Mouse (Mus musculus): ENCODE data around the gene Fxyd1.
A peak's percentile ranks its signal among the peaks of the same experiment; 100 is the strongest.

Gene Fxyd1

DNA sequence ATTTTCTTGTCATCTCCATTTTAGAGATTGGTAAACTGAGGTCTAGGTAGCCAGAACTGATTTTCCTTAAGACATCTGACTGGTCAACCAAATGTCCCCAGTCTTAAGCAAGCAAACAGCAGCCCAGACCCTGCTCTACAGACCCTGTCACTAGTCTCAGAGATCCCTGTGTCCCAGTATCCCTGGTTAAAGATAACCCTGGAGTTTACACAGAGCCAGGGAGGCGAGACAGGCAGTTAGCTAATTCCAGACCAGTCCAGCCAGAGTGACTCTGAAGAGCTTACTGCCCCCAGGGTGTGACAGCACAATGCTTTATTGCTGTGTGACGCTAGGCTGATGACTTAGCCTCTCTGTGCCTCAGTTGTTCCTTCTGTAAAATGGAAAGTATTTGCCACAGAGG is at the start of gene Fxyd1:
Fxyd1 (minus strand) TSS at position 129 of the 400 bp plus-strand sequence.
- no peak for DNase-seq (ENCODE audit: low spot score in 2 of 2)

DNA sequence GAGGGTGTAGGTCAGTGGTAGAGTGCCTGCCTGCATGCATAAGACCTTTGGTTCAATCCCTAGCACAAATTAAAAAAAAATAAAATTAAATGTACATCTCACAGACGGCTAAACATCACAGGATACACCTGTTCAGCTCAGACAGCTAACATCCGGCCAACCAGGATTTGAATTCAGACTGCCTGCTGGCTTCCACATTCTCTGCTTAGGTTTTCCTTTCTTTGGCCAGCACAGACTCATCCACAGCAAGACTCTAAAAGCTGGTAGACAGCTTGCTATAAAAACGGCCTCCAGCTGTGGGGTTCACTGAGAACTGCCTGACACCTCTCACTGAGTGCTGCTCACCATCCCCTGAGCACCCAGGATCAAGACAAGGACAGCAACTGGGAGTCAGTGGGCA is 49.2 kb upstream of the Fxyd1 start:
- no peak for DNase-seq (ENCODE audit: low spot score in 2 of 2)

DNA sequence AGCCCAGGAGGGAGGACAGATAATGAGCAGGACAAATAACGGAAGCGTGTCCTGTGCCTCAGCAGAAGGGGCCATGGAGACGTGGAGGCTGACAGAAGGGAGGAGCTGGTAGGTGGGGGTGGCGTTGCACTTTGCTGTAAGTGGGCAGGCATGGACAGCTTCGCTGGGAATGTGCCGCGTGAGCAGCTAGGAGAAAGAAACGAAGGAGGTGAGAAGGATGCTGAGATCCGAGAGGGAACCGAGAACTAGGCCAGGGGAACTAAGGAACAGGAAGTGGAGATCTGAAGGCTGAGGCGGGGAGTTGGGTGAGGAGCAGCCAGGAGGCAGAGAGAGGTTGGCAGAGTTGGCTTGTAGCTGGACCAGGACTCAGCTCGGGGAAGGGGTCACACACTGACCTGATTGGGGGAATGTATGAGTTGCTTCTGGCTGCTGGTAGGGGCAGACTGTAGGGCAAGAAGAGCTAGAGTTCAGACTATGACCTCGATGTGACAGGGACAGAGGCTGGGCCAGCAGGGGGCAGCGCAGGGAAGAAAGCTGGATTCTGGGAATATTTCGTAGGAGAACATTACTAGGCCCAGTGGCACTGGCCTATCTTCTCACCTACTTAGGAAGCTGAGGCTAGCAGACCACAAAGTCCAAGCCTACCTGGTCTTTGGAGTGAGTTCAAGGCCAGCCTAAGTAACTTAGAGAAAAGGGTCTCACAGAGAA is 48.2 kb upstream of the Fxyd1 start:
- peak; percentile 68 to 77 for DNase-seq (ENCODE audit: low spot score in 2 of 2)

DNA sequence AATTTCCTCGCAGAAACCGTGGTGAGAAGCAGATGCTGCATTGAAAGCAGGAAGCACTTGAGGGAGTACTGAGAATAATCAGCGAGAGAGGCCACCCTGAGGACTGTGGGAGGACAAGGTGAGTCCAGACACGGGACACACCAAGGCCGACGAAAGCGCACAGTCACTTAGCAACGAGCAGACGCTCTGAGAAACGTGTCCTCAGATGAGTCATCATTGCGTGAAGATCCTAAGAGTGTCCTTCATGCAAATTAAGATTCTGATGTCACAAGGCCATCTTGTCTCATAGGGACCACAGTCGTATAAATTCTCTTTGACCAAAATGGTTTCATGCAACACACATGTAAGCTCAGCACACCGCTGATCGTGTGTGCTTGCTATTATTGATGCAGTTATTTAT is 43.8 kb upstream of the Fxyd1 start:
- no peak for DNase-seq (ENCODE audit: low spot score in 2 of 2)

DNA sequence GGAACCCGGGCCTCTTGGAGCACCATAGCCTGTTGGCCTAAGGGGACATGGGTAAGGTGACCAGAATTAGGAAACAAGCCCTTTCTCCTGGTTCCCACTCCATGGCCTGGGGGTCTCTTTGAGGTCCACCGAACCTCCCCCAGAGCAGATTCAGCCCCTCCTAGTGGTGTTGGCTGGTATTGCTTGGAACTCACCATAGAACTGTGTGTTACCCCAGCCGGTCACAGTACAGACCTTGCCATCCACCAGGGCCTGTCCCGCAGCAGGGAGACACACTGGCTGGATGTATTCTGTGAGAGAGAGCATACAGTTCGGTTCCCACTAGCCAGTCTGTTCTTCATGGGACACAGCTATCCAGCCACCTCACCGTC is 42.6 kb upstream of the Fxyd1 start:
- DNase-seq (ENCODE audit: low spot score in 2 of 2): no peak

DNA sequence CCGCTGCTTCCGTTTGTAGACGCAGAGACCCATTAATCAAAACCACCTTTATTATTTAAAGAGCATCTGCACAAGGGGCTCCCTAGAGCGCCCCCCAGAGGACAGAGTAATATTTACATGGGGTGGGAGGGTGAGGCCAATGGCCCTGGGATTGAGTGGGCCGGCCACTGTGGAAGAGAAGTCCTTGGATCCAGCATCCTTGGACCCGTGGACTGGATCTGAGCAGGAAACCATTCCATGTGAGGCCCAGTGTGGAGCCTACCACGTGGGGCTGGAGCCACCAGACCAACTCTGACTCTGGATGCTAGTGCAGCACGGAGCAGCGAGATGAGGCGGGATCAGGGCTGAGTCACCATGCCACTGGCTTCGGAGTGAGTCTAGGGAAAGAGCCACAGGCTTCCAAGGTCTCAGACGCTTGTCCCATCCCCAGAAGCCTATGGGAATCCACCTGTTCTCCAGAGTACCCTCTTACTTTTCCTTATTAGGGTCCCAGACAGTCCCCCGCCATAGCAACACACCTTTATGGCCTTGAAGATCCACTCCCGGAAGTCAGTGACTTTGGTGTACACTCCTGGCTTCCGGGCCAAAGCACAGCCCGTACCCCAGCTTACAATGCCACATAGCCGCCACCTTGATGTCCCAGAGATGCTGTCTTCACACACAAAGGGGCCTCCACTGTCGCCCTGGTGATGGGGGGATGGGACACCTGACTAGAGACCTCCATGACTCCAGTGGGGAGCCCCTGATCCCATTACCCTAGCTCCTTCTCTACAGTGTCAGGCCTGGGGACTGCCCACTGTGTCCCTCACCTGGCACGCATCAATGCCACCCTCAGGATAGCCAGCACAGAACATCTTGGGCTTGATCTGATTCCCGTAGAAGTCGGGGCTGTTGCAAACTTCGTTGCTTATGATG is 42.0 kb upstream of the Fxyd1 start:
- no peak for DNase-seq (ENCODE audit: low spot score in 2 of 2)

DNA sequence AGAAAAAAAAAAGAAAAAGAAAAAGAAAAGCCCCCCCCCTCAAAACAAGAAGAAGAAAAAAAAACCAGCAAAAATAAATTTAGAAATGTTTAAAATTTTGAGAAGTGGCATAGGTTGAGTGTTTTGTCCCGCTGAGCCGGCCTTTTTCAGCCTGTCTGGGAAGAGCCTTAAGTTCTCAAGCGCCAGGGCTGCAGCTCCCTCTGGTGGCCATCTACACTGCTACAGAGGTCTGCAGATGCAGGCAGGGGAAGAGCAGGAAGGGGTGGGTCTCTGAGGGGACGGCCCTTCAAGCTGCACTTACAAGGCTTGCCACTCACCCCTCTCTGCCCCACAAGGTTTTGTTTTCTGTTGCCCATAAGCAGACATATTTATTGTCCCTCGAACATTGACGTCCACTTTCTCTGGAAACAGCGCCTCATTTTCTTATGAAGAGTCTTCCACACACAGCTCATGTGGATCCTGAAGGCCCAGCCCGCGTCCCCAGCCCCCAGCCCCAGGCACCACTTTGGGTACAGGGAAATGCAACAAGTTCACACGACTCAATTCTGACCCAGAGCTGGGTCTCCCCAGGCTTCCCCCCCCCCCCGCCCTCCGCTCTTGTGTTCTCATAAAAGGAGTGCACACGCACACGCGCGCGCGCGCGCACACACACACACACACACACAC is 40.7 kb upstream of the Fxyd1 start:
- DNase-seq (ENCODE audit: low spot score in 2 of 2): peak; percentile 91 to 92

DNA sequence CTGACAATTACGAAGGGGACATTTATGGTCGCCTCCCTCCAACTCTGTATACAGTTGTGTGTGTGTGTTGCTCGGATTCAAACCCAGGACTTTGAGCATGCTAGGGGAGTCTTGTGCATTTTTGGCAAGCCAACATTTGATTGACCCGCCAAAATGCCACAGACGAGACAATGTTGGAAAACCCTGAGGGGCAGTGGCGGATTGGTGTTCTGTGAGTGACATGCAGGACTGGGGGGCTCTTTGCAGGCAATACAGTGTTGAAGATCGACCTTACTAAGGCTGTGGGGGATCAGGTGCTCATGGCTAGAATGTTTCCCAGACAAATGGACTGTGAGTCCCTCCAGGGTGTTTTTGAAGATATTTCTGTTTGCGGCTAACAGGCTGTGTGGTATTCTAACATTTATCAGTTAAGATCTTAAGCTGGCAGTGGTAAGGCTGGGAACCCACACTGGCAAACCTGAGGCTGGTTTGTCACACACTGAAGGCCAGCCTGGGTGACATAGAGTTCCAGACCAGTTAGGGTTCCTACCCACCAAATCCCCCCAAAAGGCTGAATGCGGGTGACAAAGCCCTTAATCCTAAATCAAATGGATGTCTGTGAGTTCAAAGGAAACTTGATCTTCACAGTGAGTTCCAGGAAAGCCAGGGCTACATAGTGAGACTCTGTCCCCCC is 40.0 kb upstream of the Fxyd1 start:
- no peak for DNase-seq (ENCODE audit: low spot score in 2 of 2)

DNA sequence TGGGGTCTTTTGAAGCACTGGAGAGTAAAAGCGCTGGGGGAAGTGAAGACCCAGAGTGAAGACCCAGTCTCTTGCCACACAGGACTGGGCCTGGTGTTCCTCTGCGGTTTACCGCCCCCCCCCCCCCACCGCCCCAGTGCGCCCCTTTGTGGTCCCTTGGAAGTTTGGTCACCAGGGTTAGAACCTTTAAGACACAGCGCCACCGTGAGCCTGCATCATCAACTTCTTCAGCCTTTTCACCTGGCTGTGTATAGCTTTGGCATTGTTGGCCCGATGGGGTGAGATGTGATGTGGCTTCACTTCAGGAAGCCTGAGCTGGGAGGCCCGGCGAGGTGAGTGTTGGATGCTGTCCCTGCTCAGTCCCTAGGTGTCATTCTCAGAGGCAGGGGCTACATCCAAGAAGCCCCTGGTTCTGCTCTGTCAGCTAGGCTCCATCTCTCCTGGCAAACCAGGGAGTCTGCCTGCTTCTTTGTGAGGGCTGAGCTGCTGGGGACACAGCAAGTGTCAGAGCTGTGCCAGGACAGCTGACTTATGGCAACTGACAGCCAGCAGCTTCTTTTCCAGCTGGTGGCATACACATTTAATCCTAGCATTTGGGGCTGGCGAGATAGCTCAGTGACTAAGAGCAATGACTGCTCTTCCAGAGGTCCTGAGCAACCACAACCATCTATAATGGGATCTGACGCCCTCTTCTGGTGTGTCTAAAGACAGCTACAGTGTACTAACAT is 37.9 kb upstream of the Fxyd1 start:
- DNase-seq (ENCODE audit: low spot score in 2 of 2): no peak

DNA sequence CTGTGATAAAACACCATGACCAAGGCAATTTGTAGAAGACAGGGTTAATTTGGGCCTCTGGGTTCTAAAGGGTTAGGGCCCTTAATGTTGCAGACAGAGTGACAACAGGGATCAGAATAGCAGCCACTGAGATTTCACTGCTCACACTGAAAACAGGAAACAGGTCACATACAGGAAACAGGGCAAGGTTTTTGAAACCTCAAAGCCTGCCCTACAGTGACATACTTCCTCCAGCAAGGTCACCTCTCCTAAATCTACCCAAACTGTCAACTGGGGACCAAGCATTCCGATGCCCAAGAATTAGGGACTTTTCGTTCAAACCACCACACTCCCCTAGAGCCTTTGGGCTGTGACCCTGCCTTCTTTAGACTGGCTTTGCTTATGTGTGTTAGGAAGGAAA is 32.7 kb upstream of the Fxyd1 start:
- no peak for DNase-seq (ENCODE audit: low spot score in 2 of 2)

DNA sequence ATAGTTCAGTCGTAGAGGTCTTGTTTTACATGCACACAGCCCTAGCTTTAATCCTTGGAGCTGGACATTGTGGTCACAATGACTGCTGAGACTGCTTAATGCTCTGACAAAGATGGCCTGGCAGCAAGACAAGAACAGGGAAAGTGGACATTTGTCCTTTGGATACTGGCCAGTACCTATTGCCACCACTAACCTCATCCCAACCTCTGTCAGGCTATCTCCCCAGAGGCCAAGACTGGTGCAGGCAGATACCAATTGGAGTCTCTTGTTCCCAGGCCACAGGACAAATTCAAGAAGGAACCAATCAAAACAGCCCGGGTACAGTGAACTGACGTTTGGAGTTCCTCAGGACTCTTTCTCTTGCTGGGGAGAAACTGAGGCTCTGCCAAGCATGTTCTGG is 31.2 kb upstream of the Fxyd1 start:
- DNase-seq (ENCODE audit: low spot score in 2 of 2): no peak

DNA sequence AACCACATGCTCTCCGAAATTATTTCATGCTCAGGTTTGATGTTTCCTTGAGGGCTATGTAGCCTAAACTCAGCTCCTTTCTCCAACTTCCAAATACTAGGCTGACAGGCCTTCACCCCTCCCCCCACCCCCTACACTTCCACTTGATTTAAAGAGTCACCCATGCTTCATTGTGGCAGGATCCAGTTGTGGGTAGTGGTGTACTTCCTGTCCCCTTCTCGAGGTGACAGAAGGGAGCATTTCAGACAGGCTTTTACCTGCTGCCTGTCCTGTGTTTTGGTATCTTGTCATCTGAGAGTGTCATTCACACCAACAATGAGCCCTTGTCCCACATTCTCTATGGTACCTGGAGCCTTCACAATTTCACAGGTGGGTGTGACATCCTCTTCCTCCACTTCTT is 30.3 kb upstream of the Fxyd1 start:
- no peak for DNase-seq (ENCODE audit: low spot score in 2 of 2)

DNA sequence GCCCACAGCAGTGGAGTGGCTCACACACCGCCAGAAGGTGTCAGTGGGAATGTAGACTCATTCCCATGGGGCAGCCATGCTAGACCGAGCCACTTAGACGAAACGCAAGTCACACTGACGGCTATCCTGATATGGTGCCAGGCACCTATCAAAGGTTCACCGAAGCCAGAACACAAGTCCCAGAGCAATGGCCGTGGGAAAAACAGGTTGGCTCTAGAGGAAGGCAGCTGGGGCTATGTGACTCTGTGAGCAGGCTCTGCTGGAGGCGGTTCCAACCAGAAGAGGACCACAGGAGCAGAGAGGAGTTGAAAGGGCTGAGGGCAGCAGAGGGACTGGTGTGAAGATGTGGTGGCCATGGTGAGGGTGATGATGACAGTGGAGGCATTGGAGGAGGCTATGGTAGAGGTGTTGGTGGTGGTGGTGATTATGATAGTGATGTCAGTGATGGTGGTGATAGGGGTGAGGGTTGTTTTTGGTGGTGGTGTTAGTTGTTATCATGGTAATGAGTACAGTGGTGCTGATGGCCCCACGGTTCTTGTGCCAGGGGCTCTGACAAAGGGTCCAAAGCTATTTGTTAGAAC is 29.3 kb upstream of the Fxyd1 start:
- DNase-seq (ENCODE audit: low spot score in 2 of 2): no peak

DNA sequence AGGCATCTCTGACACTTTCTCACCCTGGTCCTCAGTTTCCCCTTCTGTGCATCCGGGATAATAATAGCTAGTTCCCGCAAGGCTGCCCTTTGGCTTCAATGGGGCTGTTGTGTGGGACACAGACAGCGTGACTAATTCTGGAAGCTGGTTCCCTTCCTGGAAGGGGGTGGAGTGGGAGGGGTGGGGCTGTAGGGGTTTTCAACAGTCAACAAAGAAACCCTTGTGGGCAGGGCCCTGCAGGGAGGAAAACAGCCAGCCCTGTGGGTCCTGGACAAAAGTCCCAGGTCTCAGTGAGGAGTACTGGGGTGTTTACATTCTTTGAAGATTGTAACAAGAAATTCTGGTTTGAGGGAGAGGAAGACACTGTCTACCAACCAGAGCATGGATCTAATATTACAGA is 28.2 kb upstream of the Fxyd1 start:
- no peak for DNase-seq (ENCODE audit: low spot score in 2 of 2)

DNA sequence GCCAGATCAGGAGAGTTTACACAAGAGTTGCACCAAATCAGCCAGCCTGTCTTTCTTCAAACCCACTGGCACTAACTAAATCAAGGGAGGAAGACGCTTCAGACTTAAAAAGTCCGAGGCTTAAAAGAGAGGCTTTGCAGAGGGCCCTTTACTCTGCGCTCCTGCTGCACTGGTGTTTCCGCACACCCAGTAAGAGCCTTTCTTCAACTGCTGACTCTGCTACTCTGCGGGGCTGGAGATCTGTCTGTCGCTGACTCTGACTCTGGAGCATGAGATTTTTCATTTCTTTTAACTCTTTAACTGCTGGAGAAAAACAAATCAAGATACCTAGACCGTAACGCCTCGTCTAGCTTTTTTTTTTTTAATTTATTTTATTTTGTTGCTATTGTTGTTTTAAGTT is 27.1 kb upstream of the Fxyd1 start:
- no peak for DNase-seq (ENCODE audit: low spot score in 2 of 2)

DNA sequence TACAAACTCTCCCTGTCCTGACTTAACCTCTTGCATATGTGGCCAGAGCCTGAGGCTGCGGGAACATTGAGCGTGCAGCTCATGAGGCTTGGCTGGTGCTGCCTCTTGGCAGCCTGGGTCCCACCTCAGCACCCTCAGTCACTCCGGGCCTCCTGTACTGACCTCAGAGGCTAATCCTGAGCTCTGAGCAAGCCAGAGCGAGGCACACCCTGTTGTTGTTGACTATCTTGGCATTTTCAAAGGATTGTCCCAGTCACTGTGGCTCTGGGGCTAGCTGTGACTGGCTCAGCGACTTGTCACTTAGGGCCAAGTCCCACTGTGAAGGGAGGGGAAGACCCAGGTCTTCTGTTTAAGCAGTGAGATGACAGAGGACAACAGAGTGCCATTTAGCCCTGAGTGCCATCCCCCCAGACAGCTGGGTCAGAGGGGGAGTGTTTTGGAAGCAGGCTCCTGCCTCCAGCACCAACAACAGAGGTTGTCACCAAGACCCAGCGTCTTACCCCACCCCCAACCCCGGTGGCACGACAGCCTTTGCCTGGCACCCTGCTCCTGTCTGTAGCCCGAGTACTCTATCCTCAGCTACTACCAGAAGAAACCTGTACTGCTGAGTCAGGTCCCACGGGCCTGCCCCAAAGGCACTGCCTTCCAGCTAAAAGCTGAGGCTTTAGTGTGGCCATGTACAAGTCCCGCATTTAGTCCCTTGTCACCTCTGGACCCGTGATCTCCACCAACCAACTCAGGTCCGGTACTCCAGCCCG is 26.0 kb upstream of the Fxyd1 start:
- DNase-seq (ENCODE audit: low spot score in 2 of 2): no peak

DNA sequence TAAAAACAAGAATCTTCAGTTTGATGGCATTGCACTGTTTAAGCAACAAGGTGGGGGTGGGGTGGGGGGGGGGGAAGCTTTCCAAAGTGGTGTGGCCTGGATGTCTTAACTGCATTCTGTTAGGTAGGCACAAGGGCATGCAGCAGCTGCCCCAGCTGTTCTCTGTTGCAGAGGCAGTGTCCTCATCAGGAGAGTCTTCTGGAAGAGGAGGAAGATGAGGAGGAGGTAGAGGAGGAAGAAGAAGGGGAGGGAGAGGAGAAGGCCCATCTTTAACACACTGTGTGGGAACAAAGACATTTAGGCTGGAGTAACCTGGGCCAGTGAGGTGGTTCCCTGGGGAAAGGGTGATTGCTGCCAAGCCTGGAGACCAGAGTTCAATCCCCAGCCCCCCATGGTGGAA is 25.1 kb upstream of the Fxyd1 start:
- DNase-seq (ENCODE audit: low spot score in 2 of 2): no peak

DNA sequence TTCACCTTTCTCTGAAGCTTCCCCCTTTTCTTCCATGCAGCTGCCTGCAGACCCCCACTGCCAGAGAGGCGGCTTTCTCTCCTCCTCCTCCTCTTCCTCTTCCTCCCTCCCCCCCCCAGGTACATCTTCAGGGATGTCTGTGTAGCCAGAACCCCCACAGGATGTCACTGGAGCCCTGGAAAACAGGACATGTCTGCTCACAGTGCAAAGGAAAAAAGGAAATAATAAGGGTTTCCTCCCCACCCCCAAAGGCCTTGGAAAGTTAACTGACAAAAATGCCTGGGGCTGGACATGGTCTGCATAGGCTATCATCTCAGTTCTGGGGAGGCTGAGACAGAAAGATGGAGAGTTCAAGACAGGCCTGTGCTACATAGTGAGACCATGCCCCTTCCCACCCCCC is 24.1 kb upstream of the Fxyd1 start:
- DNase-seq (ENCODE audit: low spot score in 2 of 2): no peak

DNA sequence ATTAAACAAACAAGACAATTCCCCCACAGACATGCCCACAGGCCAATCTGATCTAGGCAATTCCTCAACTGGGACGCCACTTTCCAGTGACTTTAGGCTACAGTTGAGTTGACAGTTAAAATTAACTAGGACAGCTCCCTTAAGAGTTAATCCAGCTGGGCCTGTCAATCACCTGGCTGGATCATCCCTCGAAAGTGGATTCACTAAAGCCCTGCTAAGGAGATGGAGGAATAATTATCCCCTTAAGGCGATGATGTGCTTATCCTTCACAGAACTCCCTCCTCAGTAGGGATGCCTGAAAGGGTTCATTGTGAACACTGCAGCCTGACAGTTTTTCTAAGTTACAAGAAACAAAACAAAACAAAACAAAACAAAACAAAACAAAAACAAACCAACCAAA is 23.6 kb upstream of the Fxyd1 start:
- DNase-seq (ENCODE audit: low spot score in 2 of 2): no peak

DNA sequence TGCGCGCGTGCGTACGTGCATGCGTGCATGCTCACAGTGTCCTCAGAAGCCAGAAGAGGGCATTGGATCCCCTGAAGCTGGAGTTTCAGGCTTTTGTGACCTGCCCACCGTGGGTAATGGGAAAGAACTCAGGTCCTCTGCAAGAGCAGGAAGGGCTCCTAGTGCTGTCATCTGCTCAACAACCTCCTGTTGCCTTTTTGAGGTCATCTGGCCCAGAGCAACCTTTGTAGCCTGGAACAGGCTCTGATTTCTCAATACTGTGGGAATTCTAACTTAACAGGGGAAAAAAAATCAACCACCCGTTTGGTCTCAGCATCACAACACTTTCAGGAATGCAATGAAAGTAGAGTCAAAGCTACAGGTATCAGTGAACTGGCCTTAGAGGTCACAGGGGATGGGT is 22.7 kb upstream of the Fxyd1 start:
- no peak for DNase-seq (ENCODE audit: low spot score in 2 of 2)

All from right cerebral cortex, adult 2 months (tissue).